Mouse (Mus musculus): ENCODE results near the gene Immp2l.

DNA sequence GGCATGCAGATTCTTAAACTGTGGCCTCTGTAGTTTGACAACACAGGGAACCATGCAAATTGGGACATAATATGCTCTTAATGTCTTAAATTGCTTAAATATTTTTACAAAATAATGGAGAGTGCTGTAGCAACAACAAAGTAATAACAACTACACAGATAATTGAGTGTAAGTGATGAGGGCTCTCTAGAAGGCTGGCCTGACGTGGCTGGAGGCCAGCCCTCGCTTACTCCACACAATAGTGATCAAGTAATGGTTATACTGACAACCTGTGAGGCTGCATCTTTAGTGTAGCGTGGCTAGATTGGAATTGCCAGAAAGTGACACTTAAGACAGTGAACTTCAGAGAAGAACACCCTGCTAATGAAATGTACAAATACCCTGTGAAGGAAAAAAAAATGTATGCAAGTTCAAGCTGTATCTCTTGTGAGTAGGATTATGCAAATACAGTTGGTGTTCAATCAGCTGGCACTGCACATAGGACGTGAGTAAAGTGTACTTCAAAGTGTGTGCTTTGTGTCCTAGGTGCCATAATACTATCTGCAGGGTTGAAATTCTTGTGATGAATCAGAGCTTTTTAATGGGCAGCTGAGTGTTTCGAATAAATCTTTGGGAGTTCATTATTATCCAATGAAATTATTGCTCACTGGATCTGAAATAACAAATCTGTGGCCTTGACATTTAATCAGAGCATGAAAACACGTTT lies 445.4 kb downstream of the Immp2l start:
- no peak for TF ChIP-seq CTCF (IDR thresholded peaks at IDR 0.05; ENCODE audit: low read depth)
- no peak for TF ChIP-seq EP300 (IDR thresholded peaks at IDR 0.05; ENCODE audit: low read depth)

Data from liver, embryonic 14.5 days (tissue).